Mouse (Mus musculus) skeletal muscle tissue, postnatal 0 days (tissue): ENCODE measurements around the gene Scgb1b27. TPM values are rescaled to one million over a fixed set of nuclear protein-coding genes. Genes with fewer than 3 reads are reported as not detected.

Experiments
- polyA plus RNA-seq: library from polyadenylated mRNA; unstranded; fragments of >200 nt; fragmentation: Nextera tagmentation; extraction: Ambion mirVana; gene quantifications from 2 replicates; pipeline ENCODE4 v1.2.1, GENCODE M21; 2015

Gene Scgb1b27
- polyA plus RNA-seq: not detected in 2 replicates

GRCm38 (mm10) chr7:34021183-34021582, at the start of gene Scgb1b27:
TSS of gene Scgb1b27 (plus strand) at chr7:34021483.

GRCm38 (mm10) chr7:34013842-34014241, 7.4 kb upstream of the Scgb1b27 start, which contains the start of gene Scgb2b27:
TSS of gene Scgb2b27 (minus strand) at chr7:34013942.

Other genes starting within 250 kb of the Scgb1b27 start
- not detected in 2 replicates for gene Scgb2b26, start 76.4 kb upstream of the Scgb1b27 start, polyA plus RNA-seq
- gene Scgb2b27, start 7.5 kb upstream of the Scgb1b27 start, polyA plus RNA-seq: not detected in 2 replicates
- not detected in 2 replicates for gene Scgb1b30, start 73.9 kb downstream of the Scgb1b27 start, polyA plus RNA-seq
- gene Wtip, start 111.8 kb downstream of the Scgb1b27 start, polyA plus RNA-seq: 2.7 and 4.0 TPM in 2 replicates
- gene Uba2, start 148.1 kb downstream of the Scgb1b27 start, polyA plus RNA-seq: 67.6 and 71.9 TPM in 2 replicates
- 44.7 and 48.3 TPM in 2 replicates for gene Pdcd2l, start 175.2 kb downstream of the Scgb1b27 start, polyA plus RNA-seq
- gene Gpi1, start 208.9 kb downstream of the Scgb1b27 start, polyA plus RNA-seq: 646 and 684 TPM in 2 replicates
- gene Gm6096, start 229.6 kb downstream of the Scgb1b27 start, polyA plus RNA-seq: not detected in 2 replicates